Mouse (Mus musculus) thymus, adult 2 months (tissue): ENCODE results near the gene Fbrsl1.

Experiments
- CTCF ChIP-seq: fragments of 200-500 bp; IDR thresholded peaks from 2 replicates; pipeline ENCODE4 v1.5.1; 2012; ENCODE audit warnings: mild to moderate bottlenecking, control low read depth, low read length, moderate library complexity, borderline replicate concordance; ENCODE audit not compliant: control insufficient read depth, poor library complexity, insufficient read depth; ENCODE audit errors: extremely low read depth
- POLR2A ChIP-seq: fragments of 200-500 bp; IDR thresholded peaks from 2 replicates; pipeline ENCODE4 v1.6.1; 2012; ENCODE audit warnings: mild to moderate bottlenecking, low read length, control low read depth, moderate library complexity; ENCODE audit not compliant: control insufficient read depth, poor library complexity, insufficient read depth; ENCODE audit errors: extremely low read depth

DNA sequence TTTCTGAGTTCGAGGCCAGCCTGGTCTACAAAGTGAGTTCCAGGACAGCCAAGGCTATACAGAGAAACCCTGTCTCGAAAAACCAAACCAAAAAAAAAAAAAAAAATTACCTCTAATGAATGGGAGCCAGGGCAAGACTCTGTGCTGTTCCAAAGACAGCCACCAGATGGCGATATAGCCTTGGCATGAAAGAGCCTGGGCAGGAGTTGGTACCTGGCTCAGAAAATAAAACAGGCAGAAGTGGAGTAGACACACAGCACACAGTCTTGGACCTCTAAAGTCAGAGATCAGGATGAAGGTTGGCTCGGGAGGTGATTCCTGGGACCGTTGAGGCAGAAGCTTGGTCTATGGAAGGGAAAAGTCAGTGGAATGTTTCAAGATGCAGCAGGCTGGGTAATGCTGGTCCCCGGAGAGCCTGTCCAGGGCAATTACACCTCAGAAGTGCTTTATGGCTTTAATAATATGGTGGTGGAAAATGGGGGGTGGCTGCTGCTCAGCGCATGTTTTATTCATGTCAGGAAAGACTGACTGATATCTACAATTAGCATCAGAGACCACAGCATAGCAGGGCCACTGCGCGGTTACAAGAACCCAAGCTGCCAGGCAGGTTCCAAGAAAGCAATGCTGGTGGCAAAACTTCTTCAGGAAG lies 90.6 kb downstream of the Fbrsl1 start:
- 0 out of 2 replicates have a peak, but pooled peaks have one; percentile 21 for TF ChIP-seq CTCF
- no peak for TF ChIP-seq POLR2A
